Mouse (Mus musculus) bone marrow, adult 2 months (tissue): ENCODE results near the gene Fam120a.

ENCODE experiments used
- CTCF ChIP-seq: fragments of 200-500 bp; IDR thresholded peaks from 2 replicates; pipeline ENCODE4 v1.5.1; 2011; ENCODE audit warnings: low read length, control low read depth; ENCODE audit not compliant: control insufficient read depth, insufficient read depth
- POLR2A ChIP-seq: fragments of 200-500 bp; IDR thresholded peaks from 2 replicates; pipeline ENCODE4 v1.6.1; 2011; ENCODE audit warnings: low read depth, mild to moderate bottlenecking, control low read depth, low read length, borderline replicate concordance; ENCODE audit not compliant: control insufficient read depth

GRCm38 (mm10) chr13:48971033-48971432 is 3.2 kb upstream of the Fam120a start:
- TF ChIP-seq CTCF (no peak), POLR2A (no peak)
